Mouse (Mus musculus) adrenal gland, adult 18-20 months (tissue): ENCODE measurements around the gene Atp13a4. TPM values are rescaled to one million over a fixed set of nuclear protein-coding genes. Genes with fewer than 3 reads are reported as not detected.

Source experiments
- DNase-seq, 2 experiments: peaks; one replicate each; pipeline ENCODE4 v3.0.0; 2021 to 2022; ENCODE audit warnings: low spot score in 2 of 2
- long read RNA-seq, 2 experiments: library from polyadenylated mRNA; stranded (forward); transcript quantifications; one replicate each; pipeline ENCODE4 v2.0.0; 2021
- total RNA-seq, 2 experiments: library from RNA; stranded (reverse); gene quantifications; 1 replicate in 1 of 2; 2 replicates in 1 of 2; pipeline ENCODE4 v1.2.3; 2021

Gene Atp13a4
- total RNA-seq, result not detected
- long read RNA-seq, experiment 1, result 0 reads
- long read RNA-seq, experiment 2, result 0 reads

GRCm38 (mm10) chr16:29544829-29545228, at the start of gene Atp13a4:
TSS of gene Atp13a4 (minus strand) at chr16:29544864.
- DNase-seq, result peak in 1 of 2 experiments; percentile 15

- no peak for DNase-seq
These were observed 47.5 kb upstream of the Atp13a4 start for GRCm38 (mm10) chr16:29592171-29592570.

GRCm38 (mm10) chr16:29579787-29580176, 35.1 kb upstream of the Atp13a4 start:
- no peak for DNase-seq

DNA sequence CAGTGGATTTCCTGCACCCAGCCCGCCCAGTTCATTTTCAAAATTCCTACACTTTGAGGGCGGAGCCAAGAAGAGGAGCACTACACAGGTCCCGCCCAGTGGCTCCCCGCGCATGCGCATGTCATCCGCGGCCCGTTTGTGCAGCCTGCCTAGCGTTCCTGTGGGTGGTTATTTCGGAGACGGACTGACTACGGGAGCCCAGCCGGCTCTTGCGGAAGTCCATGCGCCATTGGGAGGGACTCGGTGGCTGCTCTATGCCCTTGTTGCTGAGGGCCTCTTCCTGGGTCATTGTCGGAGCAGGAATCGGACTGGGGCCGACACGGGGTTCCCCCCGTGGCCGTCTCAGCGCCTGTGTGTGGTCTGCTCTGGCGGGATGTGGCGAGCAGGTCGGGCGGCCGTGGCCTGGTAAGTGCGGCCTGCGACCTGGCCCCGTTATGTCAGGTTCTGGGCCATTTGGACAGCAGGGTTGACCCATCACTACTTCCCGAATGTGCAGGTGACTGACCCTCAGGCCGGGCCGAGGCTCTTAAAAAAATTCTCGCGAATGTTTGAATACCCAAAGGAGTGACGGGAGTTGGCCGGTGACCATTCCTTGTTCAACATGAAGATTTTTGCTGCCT, 34.6 kb upstream of the Atp13a4 start, which contains the start of gene Opa1:
Gene Opa1, plus strand, starts transcription at position 168 of the 620 bp plus-strand sequence.
- peak; percentile 99 to 100 for DNase-seq

DNA sequence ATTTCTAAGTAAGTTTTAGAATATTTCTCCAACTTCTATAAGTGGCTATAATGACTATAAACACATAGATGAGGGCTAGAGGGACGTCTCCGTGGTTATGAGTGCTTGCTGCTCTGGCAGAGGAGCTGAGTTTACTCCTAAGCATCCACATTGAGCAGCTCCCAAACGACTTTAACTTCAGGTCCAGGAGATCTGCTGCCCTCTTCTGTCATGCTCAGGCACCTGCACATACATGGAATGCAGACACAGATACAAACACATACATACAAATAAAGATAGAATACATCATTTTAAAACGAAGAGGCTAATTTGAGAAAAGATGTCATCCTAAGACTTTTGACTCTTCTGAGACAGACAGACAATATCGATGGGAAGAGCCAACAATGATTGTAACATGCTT, 31.0 kb upstream of the Atp13a4 start:
- no peak for DNase-seq

- DNase-seq, result no peak
These were observed 29.3 kb upstream of the Atp13a4 start for GRCm38 (mm10) chr16:29574013-29574412.

- DNase-seq, result peak in 1 of 2 experiments; percentile 39
These were observed 16.2 kb upstream of the Atp13a4 start for GRCm38 (mm10) chr16:29560869-29561268.

- DNase-seq, result peak in 1 of 2 experiments; percentile 9
These were observed 15.8 kb upstream of the Atp13a4 start for GRCm38 (mm10) chr16:29560454-29560853.

DNA sequence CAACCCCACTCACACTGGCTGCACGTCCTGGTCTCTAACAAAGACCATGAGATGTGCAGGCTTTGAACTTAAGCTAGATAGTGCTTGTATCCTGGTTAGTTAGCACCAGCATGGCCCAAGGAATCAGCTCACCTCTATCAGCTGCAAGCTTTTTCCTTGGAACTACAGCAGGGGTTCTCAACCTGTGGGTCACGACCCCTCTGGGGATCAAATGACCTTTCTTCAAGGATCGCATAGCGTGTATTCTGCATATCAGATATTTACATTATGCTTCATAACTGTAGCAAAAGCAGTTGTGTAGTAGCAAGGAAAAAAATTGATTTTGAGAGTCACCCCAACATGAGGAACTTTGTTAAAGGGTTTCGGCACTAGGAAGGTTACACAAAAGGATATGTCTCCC, 15.0 kb upstream of the Atp13a4 start:
- no peak for DNase-seq

DNA sequence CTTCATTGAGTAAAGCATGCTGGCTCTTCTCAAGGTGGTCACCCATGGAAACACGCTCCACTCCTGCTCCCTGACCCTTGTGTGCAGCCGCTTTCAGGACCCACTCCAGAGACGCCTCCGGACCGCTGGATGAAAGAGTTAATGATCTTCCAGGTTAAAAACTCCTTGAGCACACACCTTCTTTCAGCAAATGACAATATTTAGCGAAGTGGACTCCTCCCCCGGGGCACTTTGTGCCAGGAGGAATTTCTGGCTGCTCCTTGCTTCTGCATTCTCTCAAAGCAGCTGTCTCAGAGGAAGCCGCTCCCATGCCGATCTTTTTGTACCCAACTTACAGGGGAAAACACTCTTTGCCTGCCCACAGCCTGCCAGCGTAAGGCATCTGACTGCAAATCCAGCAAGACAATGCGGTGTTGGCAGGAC, 3.4 kb downstream of the Atp13a4 start:
- DNase-seq, result no peak

GRCm38 (mm10) chr16:29539906-29540305, 4.8 kb downstream of the Atp13a4 start:
- DNase-seq, result no peak

GRCm38 (mm10) chr16:29536411-29537204, 8.1 kb downstream of the Atp13a4 start:
- no peak for DNase-seq

- no peak for DNase-seq
These were observed 8.8 kb downstream of the Atp13a4 start for GRCm38 (mm10) chr16:29535866-29536265.

GRCm38 (mm10) chr16:29533641-29534040, 11.0 kb downstream of the Atp13a4 start:
- DNase-seq, result no peak

- no peak for DNase-seq
These were observed 17.6 kb downstream of the Atp13a4 start for GRCm38 (mm10) chr16:29527085-29527484.

DNA sequence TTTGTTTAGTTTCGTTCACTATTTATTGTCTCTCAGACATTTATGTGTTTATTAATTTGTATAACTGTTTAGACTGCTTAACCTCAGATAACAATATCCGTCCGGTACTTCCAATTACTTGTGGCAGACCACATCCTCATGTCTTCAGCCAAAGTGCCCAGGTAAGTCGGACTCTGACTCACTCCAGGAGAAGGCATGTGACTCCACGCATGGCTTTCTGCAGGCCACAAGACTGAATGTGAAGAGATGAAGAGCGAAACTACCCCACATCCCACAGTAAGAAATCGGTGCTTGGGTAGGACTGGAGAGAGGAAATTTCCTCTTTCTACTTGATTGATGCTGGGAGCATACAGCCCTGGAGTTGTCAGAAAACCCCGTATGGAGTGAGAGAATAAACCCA, 18.1 kb downstream of the Atp13a4 start:
- DNase-seq, result no peak

GRCm38 (mm10) chr16:29512495-29512894, 32.2 kb downstream of the Atp13a4 start:
- no peak for DNase-seq

GRCm38 (mm10) chr16:29510743-29511142, 33.9 kb downstream of the Atp13a4 start:
- no peak for DNase-seq

DNA sequence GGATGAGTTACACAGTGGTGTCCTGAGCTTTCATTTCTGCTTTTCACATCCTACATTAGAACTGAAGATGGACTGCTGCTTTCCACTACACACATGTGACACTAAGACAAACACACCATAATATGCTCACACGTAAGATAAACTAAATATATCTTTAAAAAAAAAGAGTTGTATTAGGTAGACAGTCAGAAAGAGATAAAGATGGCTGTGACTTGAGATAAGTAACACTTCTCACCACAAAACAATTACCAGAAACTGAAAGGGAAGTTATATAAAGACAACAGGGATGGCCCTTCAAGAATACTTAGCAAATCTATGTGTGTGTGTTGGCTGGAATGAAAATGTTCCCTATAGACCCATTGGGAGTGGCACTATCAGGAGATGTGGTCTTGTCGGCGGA, 34.8 kb downstream of the Atp13a4 start:
- DNase-seq, result no peak

DNA sequence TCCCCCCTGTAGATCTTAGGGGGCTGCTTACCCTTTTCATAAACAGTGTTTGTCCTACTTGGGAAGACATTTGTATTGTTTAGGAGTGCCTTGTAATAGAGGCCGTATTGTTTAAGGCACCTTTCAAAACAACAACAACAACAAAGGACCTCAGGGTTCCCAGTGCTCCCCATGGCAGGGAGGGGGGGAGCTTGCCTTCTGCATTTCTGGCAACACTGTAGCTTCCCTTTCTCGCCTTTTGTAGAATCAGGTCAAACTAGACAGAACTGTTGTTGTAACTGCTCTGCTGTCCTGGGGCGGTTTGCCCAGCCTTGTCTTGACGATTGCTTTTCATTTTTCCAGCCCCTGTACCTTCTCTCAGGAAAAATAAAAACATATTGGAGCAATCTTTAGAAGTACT, 40.0 kb downstream of the Atp13a4 start:
- no peak for DNase-seq

GRCm38 (mm10) chr16:29504198-29504597, 40.5 kb downstream of the Atp13a4 start:
- no peak for DNase-seq

DNA sequence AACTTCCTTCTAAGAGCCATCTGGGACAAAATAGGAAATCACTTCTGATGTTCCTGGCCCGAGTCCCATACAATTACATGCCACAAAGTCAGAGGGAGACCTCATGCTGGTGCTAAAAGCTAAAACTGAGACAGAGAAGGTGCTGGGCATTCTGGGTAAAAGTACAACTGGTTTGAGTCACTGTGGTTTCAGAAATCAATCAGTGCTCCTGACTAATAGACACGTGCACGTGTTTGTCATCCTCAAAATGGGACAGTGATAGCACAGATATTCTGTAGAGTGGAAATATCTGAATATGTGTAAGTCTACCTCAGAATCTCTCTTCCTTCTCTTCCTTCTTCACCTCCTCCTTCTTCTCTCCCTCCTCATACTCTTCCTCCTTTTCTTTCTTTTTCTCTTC, 53.6 kb downstream of the Atp13a4 start:
- DNase-seq, result no peak
